Mouse (Mus musculus) heart, embryonic 14.5 days (tissue): Measurements from ENCODE around the gene Zfp655. TPM values are rescaled to one million over a fixed set of nuclear protein-coding genes. Genes with fewer than 3 reads are reported as not detected.
"Not testable (repeated sequence)": the region's sequence is repeated elsewhere in the genome, so short reads cannot be mapped to it uniquely, and the experiment has no call there.

Experiments used
- ATAC-seq: fragments of 200-750 bp; cut with Nextera tagmentation; 2 replicates; pipeline ENCODE4 v1.8.0; 2017; ENCODE audit warnings: low read depth, moderate TSS enrichment; ENCODE audit not compliant: insufficient number of reproducible peaks, insufficient read depth, low FRiP score
- H3K27ac ChIP-seq, 2 experiments: fragments of 200-500 bp in 1 of 2; fragments of 300-500 bp in 1 of 2; sonication (generic) in 1 of 2; replicated peaks in 1 of 2; 2 replicates each; pipeline ENCODE4 v1.5.1; 2012 to 2014; ENCODE audit warnings: low read depth in 2 of 2, low read length in 2 of 2, control low read depth in 1 of 2, mild to moderate bottlenecking in 1 of 2, mixed read lengths in 1 of 2; ENCODE audit not compliant: control insufficient read depth in 1 of 2, insufficient read depth in 1 of 2
- H3K27me3 ChIP-seq: fragments of 300-500 bp; sonication (generic); 2 replicates; pipeline ENCODE4 v1.6.1; 2014; ENCODE audit warnings: mild to moderate bottlenecking, low read length, control low read depth; ENCODE audit not compliant: control insufficient read depth, insufficient read depth
- H3K36me3 ChIP-seq: fragments of 300-500 bp; sonication (generic); 2 replicates; pipeline ENCODE4 v1.6.1; 2014; ENCODE audit warnings: mild to moderate bottlenecking, control low read depth, low read length, mixed read lengths; ENCODE audit not compliant: control insufficient read depth, insufficient read depth
- H3K4me1 ChIP-seq, 2 experiments: fragments of 200-500 bp in 1 of 2; fragments of 300-500 bp in 1 of 2; sonication (generic) in 1 of 2; 2 replicates each; pipeline ENCODE4 v1.6.1; 2012 to 2014; ENCODE audit warnings: low read length in 2 of 2, control low read depth in 1 of 2, mixed read lengths in 1 of 2; ENCODE audit not compliant: control insufficient read depth in 2 of 2, insufficient read depth in 2 of 2
- H3K4me2 ChIP-seq: fragments of 300-500 bp; sonication (generic); 2 replicates; pipeline ENCODE4 v1.6.1; 2014; ENCODE audit warnings: mild to moderate bottlenecking, low read length
- H3K4me3 ChIP-seq, 2 experiments: fragments of 200-500 bp in 1 of 2; fragments of 300-500 bp in 1 of 2; sonication (generic) in 1 of 2; 2 replicates each; pipeline ENCODE4 v1.5.1; 2012 to 2014; ENCODE audit warnings: low read length in 2 of 2, mild to moderate bottlenecking in 2 of 2, control low read depth in 1 of 2, low read depth in 1 of 2, moderate library complexity in 1 of 2; ENCODE audit not compliant: control insufficient read depth in 1 of 2, insufficient read depth in 1 of 2
- H3K9ac ChIP-seq: fragments of 300-500 bp; sonication (generic); 2 replicates; pipeline ENCODE4 v1.6.1; 2014; ENCODE audit warnings: mild to moderate bottlenecking, low read length
- H3K9me3 ChIP-seq: fragments of 300-500 bp; sonication (generic); 2 replicates; pipeline ENCODE4 v1.6.1; 2016; ENCODE audit warnings: low read length, control low read depth; ENCODE audit not compliant: control insufficient read depth
- WGBS: fragments of 180-500 bp; shearing (Covaris S2); extraction: QIAGEN DNeasy Blood & Tissue Kit; methylation state at CpG from one replicate; pipeline ENCODE4 v1.1.7; 2014; 5-methylcytosine and 5-hydroxymethylcytosine counted together
- polyA plus RNA-seq: library from polyadenylated mRNA; unstranded; fragments of >200 nt; fragmentation: Nextera tagmentation; extraction: Ambion mirVana; gene quantifications from 2 replicates; pipeline ENCODE4 v1.2.1, GENCODE M21; 2014

The Zfp655 gene
- polyA plus RNA-seq, 1 experiment from 2014 or later: 38.6 TPM

GRCm38 (mm10) chr5:145222840-145223239 is 8.7 kb upstream of the Zfp655 start:
- no peak overlapping the region for H3K27ac ChIP-seq
- H3K36me3 ChIP-seq: peaks cover 46% of the 10 kb centered on the region
- H3K9me3 ChIP-seq: no peaks in the 10 kb centered on the region
- 79% methylated on average over 5 of the region's 5 CpGs for WGBS
- H3K4me3 ChIP-seq: no peak overlapping the region
- no peaks in the 10 kb centered on the region for H3K27me3 ChIP-seq
- H3K4me2 ChIP-seq: no peak overlapping the region
- no peaks in the 10 kb centered on the region for H3K4me1 ChIP-seq
- no peak for ATAC-seq
- no peak overlapping the region for H3K9ac ChIP-seq

DNA sequence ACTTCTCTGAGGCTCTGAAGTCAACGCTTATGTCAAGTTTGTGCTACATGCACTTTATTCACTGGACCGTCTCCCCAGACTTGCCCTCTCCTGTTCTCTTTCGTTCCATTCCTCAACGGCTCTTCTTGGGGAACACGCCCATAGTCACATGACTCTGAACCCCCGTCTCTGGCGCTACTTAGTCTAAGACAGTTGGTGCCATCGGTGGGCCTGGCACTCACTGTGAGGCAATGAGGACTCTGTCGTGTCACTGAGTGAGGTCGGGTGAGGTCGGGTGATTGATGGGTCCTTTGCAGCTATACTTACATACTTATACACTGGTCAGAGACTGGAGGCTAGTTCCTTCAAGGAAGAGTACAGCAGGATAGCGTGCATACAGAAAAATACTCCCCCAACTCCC is 8.1 kb upstream of the Zfp655 start:
- no peak overlapping the region for H3K27ac ChIP-seq
- no peak for ATAC-seq
- WGBS: 79% methylated on average over 12 of the region's 12 CpGs
- peaks cover 41% of the 10 kb centered on the region for H3K36me3 ChIP-seq
- H3K4me1 ChIP-seq: no peaks in the 10 kb centered on the region
- H3K4me2 ChIP-seq: no peak overlapping the region
- no peak overlapping the region for H3K9ac ChIP-seq
- H3K4me3 ChIP-seq: no peak overlapping the region
- H3K27me3 ChIP-seq: no peaks in the 10 kb centered on the region
- H3K9me3 ChIP-seq: no peaks in the 10 kb centered on the region

GRCm38 (mm10) chr5:145226453-145226852 is 5.1 kb upstream of the Zfp655 start:
- Histone ChIP-seq H3K27ac (no peak overlapping the region), H3K9me3 (no peaks in the 10 kb centered on the region), H3K4me2 (no peak overlapping the region), H3K27me3 (no peaks in the 10 kb centered on the region), H3K36me3 (peaks cover 10% of the 10 kb centered on the region; the same call in 1 of the 2 replicates), H3K4me1 (peaks cover 0 to 5% of the 10 kb centered on the region in 2 experiments; a peak in 1 of 4 replicates), H3K9ac (no peak overlapping the region), H3K4me3 (no peak overlapping the region)
- no peak for ATAC-seq
- 52% methylated on average over 2 of the region's 2 CpGs for WGBS

DNA sequence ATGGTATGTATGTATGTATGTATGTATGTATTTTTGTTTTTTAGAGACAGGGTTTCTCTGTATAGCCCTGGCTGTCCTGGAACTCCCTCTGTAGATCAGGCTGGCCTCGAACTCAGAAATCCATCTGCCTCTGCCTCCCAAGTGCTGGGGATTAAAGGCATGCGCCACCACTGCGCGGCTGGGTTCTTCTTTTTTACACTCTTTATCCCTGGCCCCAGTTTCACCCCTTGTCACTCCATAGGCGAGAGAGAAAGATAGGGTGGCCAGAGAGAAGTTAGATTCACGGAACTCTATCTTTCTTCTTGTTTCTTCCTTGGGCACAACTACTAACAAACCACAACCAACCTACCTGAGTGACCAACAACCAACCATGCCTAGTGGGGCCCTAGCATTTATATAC is 2.2 kb upstream of the Zfp655 start:
- H3K4me1 ChIP-seq: peaks cover 0 to 18% of the 10 kb centered on the region in 2 experiments; a peak in 2 of 4 replicates
- H3K36me3 ChIP-seq: peaks cover 11% of the 10 kb centered on the region
- not testable (repeated sequence) for H3K27me3 ChIP-seq, H3K4me3 ChIP-seq, H3K9me3 ChIP-seq, ATAC-seq, H3K9ac ChIP-seq, H3K27ac ChIP-seq, H3K4me2 ChIP-seq
- 78% methylated on average over 6 of the region's 6 CpGs for WGBS

GRCm38 (mm10) chr5:145230641-145231040 is 874 bp upstream of the Zfp655 start:
- Histone ChIP-seq H3K4me3 (peak overlapping the region in 1 of 2 experiments; percentile 100; a peak in 1 of 4 replicates), H3K27ac (peak overlapping the region; percentile 91), H3K9me3 (no peaks in the 10 kb centered on the region), H3K27me3 (no peaks in the 10 kb centered on the region), H3K36me3 (peaks cover 25% of the 10 kb centered on the region), H3K4me1 (peaks cover 0 to 18% of the 10 kb centered on the region in 2 experiments; a peak in 2 of 4 replicates), H3K4me2 (peak overlapping the region; percentile 68), H3K9ac (peak overlapping the region; percentile 99; the same call in 1 of the 2 replicates)
- no peak for ATAC-seq
- 93% methylated on average over 4 of the region's 4 CpGs for WGBS

GRCm38 (mm10) chr5:145231893-145232411 is 437 bp downstream of the Zfp655 start:
- H3K4me1 ChIP-seq: peaks cover 0 to 18% of the 10 kb centered on the region in 2 experiments; a peak in 2 of 4 replicates
- 0% methylated on average over 46 of the region's 49 CpGs for WGBS
- H3K4me2 ChIP-seq: peak overlapping the region; percentile 68
- H3K27me3 ChIP-seq: no peaks in the 10 kb centered on the region
- peak overlapping the region; percentile 93 to 100 for H3K4me3 ChIP-seq
- peak overlapping the region; percentile 99 for H3K9ac ChIP-seq
- peak overlapping the region; percentile 87 to 91 for H3K27ac ChIP-seq
- peak; percentile 37 for ATAC-seq
- no peaks in the 10 kb centered on the region for H3K9me3 ChIP-seq
- peaks cover 38% of the 10 kb centered on the region for H3K36me3 ChIP-seq

DNA sequence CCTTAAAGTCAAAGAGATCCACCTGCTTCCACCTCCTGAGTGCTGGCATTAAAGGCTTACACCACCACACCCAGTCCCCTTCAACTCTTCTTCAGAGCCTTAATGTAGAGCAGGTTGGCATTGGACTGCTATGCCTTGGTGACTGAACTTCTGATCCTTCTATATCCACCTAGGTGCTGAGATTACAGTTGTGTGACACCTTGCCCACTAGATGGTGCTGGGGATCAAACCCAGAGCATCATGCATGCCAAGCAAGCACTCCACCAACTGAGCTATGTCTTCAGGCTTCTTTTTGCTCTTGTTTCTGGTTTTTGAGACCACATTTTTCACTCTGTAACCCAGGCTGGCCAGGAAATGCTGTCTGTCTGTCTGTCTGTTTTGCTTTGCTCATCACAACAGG is 3.1 kb downstream of the Zfp655 start:
- Histone ChIP-seq H3K9ac (no peak overlapping the region), H3K4me2 (no peak overlapping the region), H3K9me3 (no peaks in the 10 kb centered on the region), H3K4me3 (no peak overlapping the region), H3K4me1 (peaks cover 0 to 23% of the 10 kb centered on the region in 2 experiments; a peak in 2 of 4 replicates), H3K27ac (no peak overlapping the region), H3K36me3 (peaks cover 63% of the 10 kb centered on the region), H3K27me3 (no peaks in the 10 kb centered on the region)
- no peak for ATAC-seq

DNA sequence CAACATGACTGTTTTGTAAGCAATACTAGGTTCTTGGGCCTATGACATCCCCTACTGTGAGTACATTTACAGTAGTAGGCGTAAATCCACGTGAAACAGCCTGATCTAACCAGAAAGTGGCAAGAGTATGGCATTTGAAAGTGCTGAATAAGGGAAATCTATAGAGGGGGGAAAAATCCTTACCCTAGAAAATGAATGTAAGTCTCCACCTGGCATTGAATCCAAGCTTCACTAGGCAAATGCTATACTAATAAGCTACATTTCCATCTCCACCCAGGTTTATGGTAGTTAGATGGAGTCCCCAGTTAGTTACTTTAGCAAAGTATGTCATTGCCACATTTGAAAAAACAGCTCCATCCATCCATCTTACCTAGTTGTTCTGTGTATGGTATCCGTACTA is 18.0 kb downstream of the Zfp655 start:
- Histone ChIP-seq H3K4me2 (no peak overlapping the region), H3K36me3 (peaks cover 68% of the 10 kb centered on the region), H3K9ac (no peak overlapping the region), H3K9me3 (no peaks in the 10 kb centered on the region), H3K4me1 (no peaks in the 10 kb centered on the region), H3K4me3 (no peak overlapping the region), H3K27me3 (no peaks in the 10 kb centered on the region), H3K27ac (no peak overlapping the region)
- no peak for ATAC-seq
- 95% methylated on average over 3 of the region's 3 CpGs for WGBS
